Mouse (Mus musculus): ENCODE results near the gene Wee2.

Wee2 gene

DNA sequence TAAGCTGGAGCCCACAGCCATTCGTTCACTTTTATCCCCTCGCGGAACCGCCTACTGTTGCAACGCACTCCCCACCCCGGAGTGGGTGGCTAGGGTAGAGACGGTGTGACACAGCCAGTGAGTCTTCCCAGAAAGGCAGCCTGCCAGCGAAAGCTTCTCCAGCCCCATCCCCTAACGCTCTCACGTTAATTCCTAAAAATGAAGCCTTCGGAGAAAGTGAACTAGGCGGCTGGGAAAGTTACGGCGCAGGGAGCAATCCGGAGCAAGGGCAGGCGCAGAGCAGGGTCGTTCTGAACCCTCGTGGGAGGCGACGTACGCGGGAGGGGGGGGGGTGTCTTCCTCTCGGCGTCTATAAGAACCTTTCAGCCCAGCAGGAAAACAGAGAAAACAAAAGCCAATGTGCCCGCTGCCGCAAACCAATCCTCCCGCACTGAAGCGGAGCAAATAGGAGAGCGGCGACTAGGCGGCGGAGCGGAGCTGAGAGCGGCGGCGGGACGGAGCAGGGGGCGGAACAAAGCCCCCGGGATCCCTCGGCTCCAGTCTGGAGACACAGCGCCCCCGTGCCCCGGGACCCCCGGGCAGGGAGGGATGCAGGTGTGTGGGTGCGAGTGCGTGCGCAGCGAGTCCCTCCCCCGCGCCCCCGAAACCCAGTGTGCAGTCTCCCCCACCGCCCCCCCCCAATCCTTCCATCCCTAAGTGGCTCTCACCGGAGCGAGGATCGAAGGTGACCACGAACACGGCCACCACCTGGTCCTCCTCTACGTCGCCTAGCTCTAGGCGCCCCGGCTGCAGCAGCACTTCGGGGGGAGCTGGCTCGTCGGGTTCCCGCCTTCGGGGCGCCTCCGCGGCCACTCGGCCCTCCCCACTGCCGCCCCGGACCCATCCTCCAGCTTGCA lies 3.5 kb upstream of the Wee2 start:
- CTCF ChIA-PET, result no interaction called here

DNA sequence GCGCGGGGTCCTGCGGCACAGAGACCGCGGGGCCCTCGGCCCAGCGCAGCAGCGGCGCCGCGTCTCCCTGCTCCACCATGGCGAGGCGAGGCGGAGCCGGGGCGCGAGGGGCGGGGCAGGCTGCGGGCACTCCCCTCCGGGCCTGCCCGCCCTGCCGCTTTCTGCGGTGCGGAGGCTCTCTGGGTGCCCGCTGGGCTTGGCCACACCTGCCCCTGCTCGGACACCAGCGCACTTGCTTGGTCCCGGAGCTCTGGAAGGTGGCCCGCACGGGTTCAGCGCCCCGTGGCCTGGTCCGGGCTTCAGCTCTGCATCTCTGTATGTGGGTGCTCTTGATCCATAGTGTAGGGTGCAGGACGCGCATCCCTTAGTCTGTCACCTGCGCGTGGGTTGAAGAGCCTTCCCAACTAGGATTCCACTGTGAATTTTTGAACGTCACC lies 2.8 kb upstream of the Wee2 start, which contains the start of gene E330009J07Rik:
Gene E330009J07Rik (minus strand): TSS at position 89 of the 437 bp plus-strand sequence.
- CTCF ChIA-PET, result interaction anchor here (0.7 kb wide), 1 partner anchor 41 kb away, joined by 10 read pairs; no protein-coding TSS in a partner anchor

DNA sequence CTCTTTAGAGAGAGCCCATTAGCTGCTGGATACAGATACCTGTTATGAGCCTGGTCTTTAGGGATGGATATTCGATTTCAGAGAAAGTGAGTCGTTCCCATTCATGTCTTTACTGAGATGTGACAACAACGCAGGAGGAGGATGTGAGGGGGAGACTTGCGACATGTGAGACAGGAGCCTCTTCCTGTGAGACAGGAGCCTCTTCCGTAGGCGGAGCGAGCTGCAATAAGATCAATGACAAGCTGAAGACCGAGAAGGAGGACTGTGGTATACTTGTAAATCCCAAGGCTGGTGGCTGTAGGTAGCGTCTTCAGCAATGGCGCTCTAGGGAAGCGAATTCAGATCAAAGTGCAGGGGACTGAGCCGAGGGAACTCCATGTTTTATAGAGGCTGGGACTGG lies 843 bp downstream of the Wee2 start:
- CTCF ChIA-PET, result interaction anchor here (2.9 kb wide), 1 partner anchor 16 kb away, joined by 8 read pairs; no protein-coding TSS in a partner anchor

DNA sequence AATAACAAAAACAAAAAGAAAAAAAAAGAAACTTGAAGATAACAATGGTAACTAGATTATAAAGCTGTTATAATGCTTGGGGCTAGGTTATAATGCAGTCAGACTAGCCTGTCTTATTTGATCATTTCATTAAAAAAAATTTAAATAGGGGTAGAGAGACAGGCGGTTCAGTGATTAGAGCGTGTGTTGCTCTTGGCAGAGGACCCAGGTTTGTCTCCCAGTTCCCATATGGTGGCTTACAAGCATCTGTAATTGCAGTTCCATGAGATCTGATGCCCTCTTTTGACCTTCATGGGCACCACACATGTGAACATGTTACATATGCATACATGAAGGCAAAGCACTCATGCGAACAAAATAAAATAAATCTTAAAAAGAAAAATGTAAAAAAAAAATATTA lies 2.4 kb downstream of the Wee2 start:
- CTCF ChIA-PET, result no interaction called here

DNA sequence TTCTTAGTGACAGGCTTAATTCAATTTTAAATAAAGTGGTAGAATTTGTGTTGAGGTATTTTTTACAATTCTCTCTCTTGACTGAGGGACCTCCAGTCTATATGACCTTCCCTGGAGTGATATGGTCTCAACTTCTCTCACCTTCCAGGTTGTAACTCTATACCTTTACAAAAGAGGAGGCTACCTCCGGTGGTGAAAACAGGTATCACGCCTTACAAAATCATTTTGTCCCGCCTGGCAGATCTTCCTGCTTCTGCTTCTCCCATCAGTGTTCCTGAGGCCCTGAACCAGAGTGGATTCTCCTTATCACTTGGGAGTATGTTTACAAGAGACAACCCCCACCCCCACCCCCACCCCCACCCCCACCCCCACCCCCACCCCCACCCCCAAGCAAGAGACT lies 2.9 kb downstream of the Wee2 start:
- CTCF ChIA-PET, result no interaction called here

DNA sequence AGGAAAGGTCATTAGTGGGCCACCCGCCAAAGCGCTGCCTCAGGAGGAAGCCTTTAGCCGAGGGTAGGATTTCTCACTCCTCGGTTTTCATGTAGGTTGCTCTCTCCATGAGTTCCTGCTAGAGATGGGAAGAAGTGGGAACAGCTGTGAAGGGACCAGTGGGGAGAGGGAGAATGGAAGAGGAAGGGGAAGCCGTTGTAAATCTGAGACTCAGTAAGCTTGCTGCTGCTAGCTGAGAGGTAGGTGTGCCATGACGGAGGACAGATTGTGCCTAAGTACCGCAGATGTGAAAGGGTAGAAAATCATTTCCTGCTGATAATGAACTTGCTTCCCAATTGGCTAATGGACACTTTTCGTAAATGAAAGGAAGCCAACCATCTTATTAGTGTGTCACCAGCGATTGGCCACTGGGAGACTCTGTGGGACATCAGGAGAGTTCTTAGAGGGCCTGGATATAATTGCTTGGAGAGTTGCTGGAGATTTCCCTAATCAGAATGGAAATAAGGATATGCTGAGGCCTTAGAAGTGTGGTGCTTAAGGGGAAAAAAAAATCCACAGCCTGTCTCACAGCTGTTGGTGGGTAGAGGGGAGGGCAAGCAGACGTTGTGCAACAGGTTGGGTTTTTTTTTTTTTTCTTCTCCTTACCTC lies 4.5 kb downstream of the Wee2 start:
- CTCF ChIA-PET, result no interaction called here

DNA sequence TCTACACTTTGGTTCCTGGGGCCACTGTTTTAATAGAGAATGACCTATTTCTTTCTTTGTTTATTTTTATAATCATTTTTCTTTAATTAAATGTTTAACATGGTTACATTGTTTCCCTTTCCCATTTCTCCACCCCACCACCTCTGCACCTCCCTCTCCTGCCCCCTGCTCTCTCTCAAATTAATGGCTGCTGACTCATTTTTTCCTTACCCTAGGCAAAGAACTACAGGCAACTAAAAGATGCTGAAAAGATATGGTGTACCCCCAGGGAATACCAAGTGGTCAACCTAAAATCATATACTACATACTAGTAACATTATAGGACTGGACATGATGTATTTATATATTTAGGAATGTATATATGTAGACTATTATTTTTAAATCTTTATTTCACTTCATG lies 9.7 kb downstream of the Wee2 start:
- CTCF ChIA-PET, result interaction anchor here (0.6 kb wide), 1 partner anchor 25 kb away, joined by 3 read pairs; no protein-coding TSS in a partner anchor

DNA sequence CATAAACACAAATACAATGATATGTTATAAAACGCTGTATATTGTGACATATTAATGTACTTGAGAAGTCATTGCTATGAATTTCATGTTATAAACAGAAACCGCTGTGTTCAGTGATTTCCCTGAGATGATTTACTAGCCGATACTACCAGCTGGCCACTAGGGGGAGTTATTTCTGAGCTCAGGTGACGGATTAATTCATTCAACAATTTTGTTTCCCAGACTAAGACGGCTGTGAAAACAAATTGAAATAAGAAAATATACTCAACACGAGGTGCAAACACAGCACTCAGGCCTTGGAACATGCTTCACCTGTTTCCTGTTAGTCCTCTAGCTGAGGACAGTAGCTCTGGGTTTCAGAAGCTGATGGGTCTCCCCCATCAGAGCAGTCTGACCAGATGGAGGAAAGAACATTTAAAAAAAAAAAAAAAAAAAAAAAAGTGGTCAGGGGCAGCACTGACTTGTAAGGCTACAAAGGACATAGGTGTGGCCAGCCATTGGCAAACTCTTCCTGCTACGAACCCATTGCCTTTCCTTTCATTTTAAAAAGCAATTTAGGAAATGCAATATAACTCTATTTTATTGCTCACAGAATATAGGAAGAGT lies 15.7 kb downstream of the Wee2 start:
- CTCF ChIA-PET, result interaction anchor here (0.6 kb wide), 1 partner anchor 11 kb away, joined by 3 read pairs; no protein-coding TSS in a partner anchor

DNA sequence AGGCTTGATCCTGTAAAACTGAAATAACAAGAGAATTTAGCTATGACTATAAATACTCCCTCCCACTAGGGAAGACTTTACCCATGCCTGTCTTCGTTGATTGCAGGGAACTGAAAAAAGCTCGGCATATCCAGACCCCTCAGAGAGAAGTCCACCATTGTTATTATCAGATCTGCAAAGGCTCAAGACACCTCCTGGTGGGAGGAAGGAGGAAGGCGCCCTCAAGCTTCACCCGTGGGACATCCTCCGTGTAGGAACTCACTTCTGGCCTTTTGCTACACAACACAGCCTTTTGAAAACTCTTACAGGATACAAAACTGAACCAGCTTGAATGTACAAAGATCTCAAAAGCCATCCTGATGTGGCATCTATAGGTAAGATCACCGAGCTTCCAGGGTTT lies 26.8 kb downstream of the Wee2 start:
- CTCF ChIA-PET, result interaction anchor here (0.7 kb wide), 1 partner anchor 11 kb away, joined by 3 read pairs; no protein-coding TSS in a partner anchor

DNA sequence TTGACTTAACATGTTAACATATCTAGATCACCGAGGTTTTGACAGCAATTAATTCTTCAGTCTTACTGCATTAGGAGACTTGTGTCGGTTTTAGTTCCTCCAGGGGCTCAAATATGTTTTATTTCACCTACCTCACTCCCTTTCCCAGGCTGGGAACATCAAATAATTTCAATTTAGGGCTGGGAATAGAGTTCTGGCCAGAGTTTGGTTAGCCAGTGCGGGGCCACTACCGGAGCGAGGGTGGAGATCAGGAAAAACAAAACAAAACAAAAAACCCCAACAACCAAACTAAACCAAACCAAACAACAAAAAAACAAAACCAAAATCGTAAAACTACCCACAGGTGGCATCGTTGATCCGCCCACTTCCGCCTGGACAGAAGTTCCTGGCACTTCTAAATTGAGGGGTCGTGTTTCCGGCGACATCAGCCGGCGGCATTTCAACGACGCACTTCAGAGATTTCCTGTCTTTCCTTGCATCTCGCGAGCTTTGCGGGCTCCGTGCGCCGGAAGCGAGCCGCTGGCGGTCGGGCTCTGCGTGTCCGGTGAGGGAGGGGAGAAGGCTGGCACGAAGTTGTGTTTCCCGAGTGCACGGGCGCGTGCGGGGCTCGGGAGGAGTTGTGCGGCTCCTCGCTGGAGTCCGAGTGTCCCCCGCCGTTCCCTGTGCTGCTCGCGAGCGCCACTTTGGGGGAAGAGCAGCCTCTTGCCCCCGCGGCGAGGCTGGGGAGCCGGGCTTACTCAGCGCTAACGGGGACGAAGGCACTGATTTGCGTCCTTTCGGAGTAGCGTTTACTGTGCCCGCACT lies 32.2 kb downstream of the Wee2 start, which contains the start of gene Ssbp1:
Gene Ssbp1 (plus strand): TSS at position 437 of the 804 bp plus-strand sequence.
- CTCF ChIA-PET, result no interaction called here

DNA sequence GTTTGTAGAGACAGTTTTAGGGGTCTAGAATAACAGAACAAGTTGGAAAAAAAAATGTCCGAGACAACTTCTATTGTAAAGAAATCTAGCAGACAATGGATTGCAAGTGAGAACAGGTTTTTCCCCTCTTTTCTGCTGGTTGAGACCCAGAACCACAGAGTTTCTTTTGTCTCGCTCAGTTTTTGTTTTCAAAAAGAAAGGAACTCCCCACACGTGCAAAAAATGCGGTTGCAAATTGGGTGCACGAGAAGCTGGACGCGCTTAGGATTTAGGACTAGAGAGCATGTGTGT lies 32.8 kb downstream of the Wee2 start:
- CTCF ChIA-PET, result no interaction called here

DNA sequence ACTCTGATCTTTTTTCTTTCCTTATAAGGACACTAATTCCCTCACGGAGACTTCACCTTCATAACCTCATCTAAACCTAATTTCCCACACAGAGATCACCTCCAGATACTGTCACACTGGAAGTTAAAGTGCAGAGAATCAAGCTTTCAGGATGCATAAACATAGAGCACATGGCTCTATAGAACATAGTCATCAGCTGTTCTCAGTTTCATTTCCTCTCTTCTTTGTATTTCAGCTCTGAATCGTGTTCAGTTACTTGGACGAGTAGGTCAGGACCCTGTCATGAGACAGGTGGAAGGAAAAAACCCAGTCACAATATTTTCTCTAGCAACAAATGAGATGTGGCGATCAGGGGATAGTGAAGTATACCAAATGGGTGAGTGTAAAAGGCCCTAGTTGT lies 37.2 kb downstream of the Wee2 start:
- CTCF ChIA-PET, result no interaction called here

DNA sequence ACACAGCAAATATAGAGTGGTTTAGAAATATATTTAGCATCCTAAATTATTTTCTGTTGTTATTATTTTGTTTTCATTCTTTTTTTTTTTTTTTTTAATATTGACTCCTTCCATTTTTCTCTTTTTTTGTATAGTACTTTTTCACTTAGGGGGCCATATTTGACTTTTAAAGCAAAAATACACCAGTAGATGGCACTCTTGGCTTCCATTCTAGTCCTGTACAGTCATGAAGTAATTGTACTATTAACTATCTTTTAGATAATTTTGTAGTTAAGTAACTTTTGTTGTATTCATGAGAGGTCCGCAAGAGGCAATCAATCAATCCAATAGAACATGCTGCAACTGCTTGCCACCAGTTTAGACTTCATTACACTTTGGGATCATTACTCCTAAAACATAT lies 40.8 kb downstream of the Wee2 start:
- CTCF ChIA-PET, result no interaction called here

DNA sequence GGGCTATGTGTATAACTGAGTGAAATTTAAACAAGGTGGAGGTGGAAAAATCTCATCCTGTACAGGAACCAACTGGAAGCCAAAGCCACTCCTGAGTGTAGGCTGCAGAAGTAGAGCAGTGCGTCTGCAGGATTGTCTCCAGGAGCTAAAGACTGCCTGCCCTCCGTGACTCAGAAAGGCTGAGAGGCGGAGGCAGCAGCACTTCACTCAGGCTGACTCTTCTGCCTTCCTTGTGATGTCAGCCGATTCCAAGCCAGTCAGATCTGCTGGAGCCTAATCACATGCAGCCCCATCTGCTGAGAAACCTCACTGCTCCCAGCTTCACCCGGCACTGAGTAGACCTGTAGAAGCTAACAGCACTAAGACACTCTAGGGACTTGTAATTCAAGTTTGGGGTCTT lies 43.4 kb downstream of the Wee2 start:
- CTCF ChIA-PET, result no interaction called here

DNA sequence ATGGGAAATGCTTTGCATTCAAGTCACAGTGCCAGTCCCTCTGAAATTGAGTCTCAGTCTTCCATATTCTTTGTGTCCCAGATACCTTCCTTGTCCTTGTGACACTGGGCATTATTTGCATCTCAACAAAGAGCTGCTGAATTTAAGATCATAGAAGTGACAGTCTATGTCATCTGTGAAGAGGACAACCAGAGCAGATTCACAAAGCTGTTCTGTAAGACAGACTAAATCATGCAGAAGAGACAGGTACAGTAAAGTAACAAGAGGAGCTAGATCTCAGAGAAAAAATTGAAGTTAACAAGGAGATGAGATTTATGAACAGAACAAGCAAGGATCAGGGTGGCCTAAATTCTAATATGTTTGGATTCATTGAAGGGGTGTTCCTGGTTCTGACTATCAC lies 52.0 kb downstream of the Wee2 start, which contains the start of gene Tas2r137:
Gene Tas2r137 (plus strand): TSS at position 301 of the 400 bp plus-strand sequence.
- CTCF ChIA-PET, result no interaction called here

DNA sequence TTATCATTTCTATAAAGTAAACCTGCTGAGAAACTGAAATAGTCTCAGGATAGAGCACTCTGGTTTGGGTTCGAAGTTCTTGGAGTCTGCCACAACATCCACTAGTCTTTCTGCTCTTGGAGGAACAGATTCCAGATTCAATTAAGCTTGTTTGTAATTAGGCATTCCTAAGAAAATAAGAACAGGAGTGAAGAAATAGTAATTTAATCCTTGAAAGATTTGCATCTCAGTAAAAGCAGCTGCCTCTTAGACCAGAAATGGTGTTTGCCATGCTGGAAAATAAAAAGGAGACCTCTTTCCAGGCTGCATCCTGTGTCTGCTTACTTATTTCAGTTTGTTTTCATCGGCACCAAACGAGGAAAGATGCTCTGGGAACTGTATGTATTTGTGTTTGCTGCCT lies 54.3 kb downstream of the Wee2 start, which contains the start of gene Tas2r108:
Gene Tas2r108 (plus strand): TSS at position 301 of the 400 bp plus-strand sequence.
- CTCF ChIA-PET, result no interaction called here
